Mouse (Mus musculus) midbrain, embryonic 16.5 days (tissue): Measurements from ENCODE around the gene Dhrs1. TPM values are rescaled to one million over a fixed set of nuclear protein-coding genes. Genes with fewer than 3 reads are reported as not detected.

ENCODE experiments used
- ATAC-seq: fragments of 200-750 bp; cut with Nextera tagmentation; 2 replicates; pipeline ENCODE4 v1.8.0; 2017; ENCODE audit warnings: moderate TSS enrichment
- H3K27ac ChIP-seq: fragments of 300-500 bp; sonication (generic); 2 replicates; pipeline ENCODE4 v1.5.1; 2014; ENCODE audit warnings: mild to moderate bottlenecking, low read length, mixed read lengths
- H3K27me3 ChIP-seq: fragments of 300-500 bp; sonication (generic); 2 replicates; pipeline ENCODE4 v1.6.1; 2014; ENCODE audit warnings: low read depth, low read length, mixed read lengths; ENCODE audit not compliant: control insufficient read depth, insufficient read depth
- H3K36me3 ChIP-seq: fragments of 300-500 bp; sonication (generic); 2 replicates; pipeline ENCODE4 v1.6.1; 2014; ENCODE audit warnings: mild to moderate bottlenecking, low read length, moderate library complexity, mixed read lengths; ENCODE audit not compliant: control insufficient read depth, insufficient read depth
- H3K4me1 ChIP-seq: fragments of 300-500 bp; sonication (generic); 2 replicates; pipeline ENCODE4 v1.6.1; 2014; ENCODE audit warnings: mild to moderate bottlenecking, low read length, mixed read lengths; ENCODE audit not compliant: control insufficient read depth, insufficient read depth
- H3K4me2 ChIP-seq: fragments of 300-500 bp; sonication (generic); 2 replicates; pipeline ENCODE4 v1.6.1; 2014; ENCODE audit warnings: mild to moderate bottlenecking, low read length, mixed read lengths
- H3K4me3 ChIP-seq: fragments of 300-500 bp; sonication (generic); 2 replicates; pipeline ENCODE4 v1.5.1; 2014; ENCODE audit warnings: low read depth, mild to moderate bottlenecking, low read length, moderate library complexity, mixed read lengths
- H3K9ac ChIP-seq: fragments of 300-500 bp; sonication (generic); 2 replicates; pipeline ENCODE4 v1.6.1; 2014; ENCODE audit warnings: low read depth, low read length, mixed read lengths
- H3K9me3 ChIP-seq: fragments of 300-500 bp; sonication (generic); replicated peaks from 2 replicates; pipeline ENCODE4 v1.6.1; 2014; ENCODE audit warnings: mild to moderate bottlenecking, low read length, mixed read lengths; ENCODE audit not compliant: control insufficient read depth, poor library complexity, severe bottlenecking
- WGBS: fragments of 180-500 bp; shearing (Covaris S2); extraction: QIAGEN DNeasy Blood & Tissue Kit; methylation state at CpG from one replicate; pipeline ENCODE4 v1.1.7; 2014; 5-methylcytosine and 5-hydroxymethylcytosine counted together
- polyA plus RNA-seq: library from polyadenylated mRNA; unstranded; fragments of >200 nt; fragmentation: Nextera tagmentation; extraction: Ambion mirVana; gene quantifications from 2 replicates; pipeline ENCODE4 v1.2.1, GENCODE M21; 2015

The Dhrs1 gene
- polyA plus RNA-seq, 1 experiment from 2014 or later: 72.3 TPM

GRCm38 (mm10) chr14:55709509-55709908 is 36.0 kb downstream of the Dhrs1 start:
- Histone ChIP-seq H3K4me1 (no peaks in the 10 kb centered on the region), H3K27ac (no peak overlapping the region), H3K4me3 (no peak overlapping the region), H3K4me2 (no peak overlapping the region), H3K27me3 (peaks cover 7% of the 10 kb centered on the region), H3K9me3 (no peaks in the 10 kb centered on the region), H3K9ac (no peak overlapping the region), H3K36me3 (no peaks in the 10 kb centered on the region)
- no peak for ATAC-seq
- WGBS: 86% methylated on average over 4 of the region's 4 CpGs

- 82% methylated on average over 5 of the region's 5 CpGs for WGBS
- Histone ChIP-seq H3K27ac (no peak overlapping the region), H3K4me2 (no peak overlapping the region), H3K27me3 (no peaks in the 10 kb centered on the region), H3K4me3 (no peak overlapping the region), H3K4me1 (no peaks in the 10 kb centered on the region), H3K9me3 (no peaks in the 10 kb centered on the region), H3K9ac (no peak overlapping the region), H3K36me3 (no peaks in the 10 kb centered on the region)
- no peak for ATAC-seq
These were observed 38.1 kb downstream of the Dhrs1 start for GRCm38 (mm10) chr14:55707397-55707796.

- Histone ChIP-seq H3K9me3 (no peaks in the 10 kb centered on the region), H3K9ac (no peak overlapping the region)
- WGBS: 91% methylated on average over 8 of the region's 8 CpGs
These were observed 39.4 kb downstream of the Dhrs1 start for GRCm38 (mm10) chr14:55706051-55706600.

GRCm38 (mm10) chr14:55702761-55703160 is 42.7 kb downstream of the Dhrs1 start:
- Histone ChIP-seq H3K4me2 (no peak overlapping the region), H3K4me3 (no peak overlapping the region), H3K27me3 (no peaks in the 10 kb centered on the region), H3K36me3 (no peaks in the 10 kb centered on the region), H3K4me1 (no peaks in the 10 kb centered on the region), H3K9ac (no peak overlapping the region), H3K9me3 (no peaks in the 10 kb centered on the region), H3K27ac (no peak overlapping the region)
- ATAC-seq: no peak
- WGBS: 80% methylated on average over 6 of the region's 6 CpGs

More at GRCm38 (mm10) chr14:55706051-55706600, 39.4 kb downstream of the Dhrs1 start:
- no peak overlapping the region for H3K4me2 ChIP-seq
- ATAC-seq: no peak
- no peak overlapping the region for H3K4me3 ChIP-seq
- no peak overlapping the region for H3K27ac ChIP-seq
- H3K27me3 ChIP-seq: no peaks in the 10 kb centered on the region
- H3K36me3 ChIP-seq: no peaks in the 10 kb centered on the region
- no peaks in the 10 kb centered on the region for H3K4me1 ChIP-seq

GRCm38 (mm10) chr14:55701131-55701530 is 44.4 kb downstream of the Dhrs1 start:
- no peak overlapping the region for H3K4me2 ChIP-seq
- no peaks in the 10 kb centered on the region for H3K36me3 ChIP-seq
- no peaks in the 10 kb centered on the region for H3K4me1 ChIP-seq
- WGBS: 61% methylated on average over 8 of the region's 9 CpGs
- ATAC-seq: no peak
- H3K9me3 ChIP-seq: no peaks in the 10 kb centered on the region
- no peak overlapping the region for H3K4me3 ChIP-seq
- no peaks in the 10 kb centered on the region for H3K27me3 ChIP-seq
- no peak overlapping the region for H3K27ac ChIP-seq
- H3K9ac ChIP-seq: no peak overlapping the region

GRCm38 (mm10) chr14:55697226-55697625 is 48.3 kb downstream of the Dhrs1 start:
- Histone ChIP-seq H3K9me3 (no peaks in the 10 kb centered on the region), H3K27me3 (no peaks in the 10 kb centered on the region), H3K27ac (no peak overlapping the region), H3K9ac (no peak overlapping the region), H3K4me1 (no peaks in the 10 kb centered on the region), H3K4me3 (no peak overlapping the region), H3K36me3 (no peaks in the 10 kb centered on the region), H3K4me2 (no peak overlapping the region)
- 90% methylated on average over 4 of the region's 4 CpGs for WGBS
- no peak for ATAC-seq

GRCm38 (mm10) chr14:55689433-55689832 is 56.1 kb downstream of the Dhrs1 start:
- Histone ChIP-seq H3K4me3 (no peak overlapping the region), H3K4me2 (no peak overlapping the region), H3K9ac (no peak overlapping the region), H3K36me3 (no peaks in the 10 kb centered on the region), H3K27me3 (no peaks in the 10 kb centered on the region), H3K9me3 (no peaks in the 10 kb centered on the region), H3K27ac (no peak overlapping the region), H3K4me1 (no peaks in the 10 kb centered on the region)
- no peak for ATAC-seq
- WGBS: 79% methylated on average over 10 of the region's 10 CpGs

Other genes starting within 250 kb of the Dhrs1 start
- 2.2 and 3.4 TPM in 2 replicates for gene Cpne6, start 235.2 kb downstream of the Dhrs1 start, polyA plus RNA-seq
- 0.08 and 0.19 TPM in 2 replicates for gene Nrl, start 220.7 kb downstream of the Dhrs1 start, polyA plus RNA-seq
- 29.5 and 30.6 TPM in 2 replicates for gene Pck2, start 205.4 kb downstream of the Dhrs1 start, polyA plus RNA-seq
- 134 and 137 TPM in 2 replicates for gene Dcaf11, start 185.7 kb downstream of the Dhrs1 start, polyA plus RNA-seq
- 0.55 and 0.72 TPM in 2 replicates for gene A730061H03Rik, start 185.3 kb downstream of the Dhrs1 start, polyA plus RNA-seq
- 0.22 TPM in 1 of 2 replicates, not detected in the other for gene Fitm1, start 170.1 kb downstream of the Dhrs1 start, polyA plus RNA-seq
- gene Psme1, start 167.6 kb downstream of the Dhrs1 start, polyA plus RNA-seq: 238 and 262 TPM in 2 replicates
- gene Emc9, start 160.4 kb downstream of the Dhrs1 start, polyA plus RNA-seq: 31.6 and 46.9 TPM in 2 replicates
- 174 and 183 TPM in 2 replicates for gene Psme2, start 154.6 kb downstream of the Dhrs1 start, polyA plus RNA-seq
- gene Rnf31, start 154.0 kb downstream of the Dhrs1 start, polyA plus RNA-seq: 24.6 and 27.2 TPM in 2 replicates
- gene Irf9, start 142.1 kb downstream of the Dhrs1 start, polyA plus RNA-seq: 10.4 and 10.5 TPM in 2 replicates
- gene Rec8, start 127.7 kb downstream of the Dhrs1 start, polyA plus RNA-seq: 8.0 and 8.4 TPM in 2 replicates
- 116 and 123 TPM in 2 replicates for gene Ipo4, start 109.7 kb downstream of the Dhrs1 start, polyA plus RNA-seq
- 2.1 and 2.4 TPM in 2 replicates for gene Gm49378, start 107.8 kb downstream of the Dhrs1 start, polyA plus RNA-seq
- 57.8 and 60.0 TPM in 2 replicates for gene Tm9sf1, start 101.9 kb downstream of the Dhrs1 start, polyA plus RNA-seq
- 0.20 and 0.28 TPM in 2 replicates for gene Tssk4, start 95.5 kb downstream of the Dhrs1 start, polyA plus RNA-seq
- gene Mdp1, start 85.2 kb downstream of the Dhrs1 start, polyA plus RNA-seq: 81.0 and 84.6 TPM in 2 replicates
- 52.5 and 52.7 TPM in 2 replicates for gene Gmpr2, start 73.7 kb downstream of the Dhrs1 start, polyA plus RNA-seq
- 532 and 551 TPM in 2 replicates for gene Nedd8, start 73.6 kb downstream of the Dhrs1 start, polyA plus RNA-seq
- gene Tinf2, start 63.9 kb downstream of the Dhrs1 start, polyA plus RNA-seq: 22.5 and 25.8 TPM in 2 replicates
- gene Tgm1, start 31.8 kb downstream of the Dhrs1 start, polyA plus RNA-seq: 0.13 and 0.15 TPM in 2 replicates
- gene Rabggta, start 23.4 kb downstream of the Dhrs1 start, polyA plus RNA-seq: 64.0 and 65.1 TPM in 2 replicates
- gene Nop9, start within 50 bp of the Dhrs1 start, polyA plus RNA-seq: 25.9 and 28.0 TPM in 2 replicates
- 0.21 and 0.26 TPM in 2 replicates for gene Cideb, start 12.8 kb upstream of the Dhrs1 start, polyA plus RNA-seq
- 0.51 and 0.59 TPM in 2 replicates for gene Ltb4r2, start 15.7 kb upstream of the Dhrs1 start, polyA plus RNA-seq
- gene Ltb4r1, start 20.3 kb upstream of the Dhrs1 start, polyA plus RNA-seq: 0.50 and 0.60 TPM in 2 replicates
- 4.0 and 5.0 TPM in 2 replicates for gene Adcy4, start 38.4 kb upstream of the Dhrs1 start, polyA plus RNA-seq
- 1.6 and 1.7 TPM in 2 replicates for gene Ripk3, start 43.2 kb upstream of the Dhrs1 start, polyA plus RNA-seq
- gene Nfatc4, start 77.5 kb upstream of the Dhrs1 start, polyA plus RNA-seq: 6.7 and 7.0 TPM in 2 replicates
- 11.0 and 11.9 TPM in 2 replicates for gene Nynrin, start 108.3 kb upstream of the Dhrs1 start, polyA plus RNA-seq
- gene Cbln3, start 138.7 kb upstream of the Dhrs1 start, polyA plus RNA-seq: 0.15 and 0.20 TPM in 2 replicates
- 10.4 and 10.5 TPM in 2 replicates for gene Khnyn, start 139.3 kb upstream of the Dhrs1 start, polyA plus RNA-seq
- 160 and 180 TPM in 2 replicates for gene Sdr39u1, start 154.6 kb upstream of the Dhrs1 start, polyA plus RNA-seq
- gene Cma1, start 199.0 kb upstream of the Dhrs1 start, polyA plus RNA-seq: 0.29 TPM in 1 of 2 replicates, not detected in the other
- not detected in 2 replicates for gene Cma2, start 205.3 kb upstream of the Dhrs1 start, polyA plus RNA-seq